Mouse (Mus musculus) frontal cortex, postnatal 10 days (tissue): Measurements from ENCODE around the gene Arg1.

Experiments
- DNase-seq, 2 experiments: peaks; one replicate each; pipeline ENCODE4 v3.0.0; 2022; ENCODE audit warnings: low spot score in 2 of 2, mixed read lengths in 1 of 2

Arg1 gene

GRCm38 (mm10) chr10:24912576-24912975 lies 14.7 kb downstream of the Arg1 start:
- no peak for DNase-seq

- no peak for DNase-seq
These were observed 16.1 kb downstream of the Arg1 start for GRCm38 (mm10) chr10:24911199-24911598.

- DNase-seq = no peak
These were observed 21.7 kb downstream of the Arg1 start for GRCm38 (mm10) chr10:24905627-24906026.

DNA sequence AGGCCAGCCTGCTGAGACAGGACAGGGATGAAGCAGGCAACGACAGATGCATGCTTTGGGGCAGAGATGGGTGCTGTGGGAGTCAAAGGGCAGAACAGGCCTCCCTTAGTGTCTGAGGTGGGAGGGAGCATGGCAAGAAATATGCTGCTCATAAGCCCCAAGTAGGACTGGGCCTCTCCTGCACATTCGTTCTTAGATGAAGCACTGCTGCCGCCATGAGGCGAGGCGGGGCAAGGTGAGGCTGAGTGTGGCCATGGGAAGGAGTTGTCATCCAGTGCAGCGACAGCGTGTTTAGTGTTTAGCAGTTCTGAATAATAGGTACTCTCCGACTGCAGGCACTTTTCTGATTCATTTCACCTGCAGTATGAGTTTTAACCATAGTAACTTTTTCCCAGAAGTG lies 31.4 kb downstream of the Arg1 start:
- peak in 1 of 2 experiments; percentile 25 for DNase-seq

- no peak for DNase-seq
These were observed 38.9 kb downstream of the Arg1 start for GRCm38 (mm10) chr10:24888343-24888742.

- DNase-seq = no peak
These were observed 41.3 kb downstream of the Arg1 start for GRCm38 (mm10) chr10:24886008-24886407.

DNA sequence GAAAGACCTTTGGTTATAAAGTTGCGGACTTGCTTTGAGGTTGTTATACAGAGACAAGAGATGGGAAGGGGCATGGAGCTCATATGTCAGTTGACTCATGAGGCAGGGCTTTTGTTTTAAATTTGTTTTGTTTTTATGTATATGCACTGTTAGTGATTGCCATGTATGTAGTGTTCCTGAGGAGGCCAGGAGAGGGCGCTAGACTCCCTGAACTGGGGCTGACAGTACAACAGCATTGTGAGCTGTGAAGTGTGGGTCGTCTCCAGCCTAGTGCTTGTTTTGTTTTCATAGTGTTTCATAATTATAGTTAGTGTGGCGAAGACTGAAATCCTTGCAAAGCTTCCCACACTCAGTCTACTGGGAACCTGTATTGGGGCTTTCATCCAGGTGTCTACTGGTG lies 53.7 kb downstream of the Arg1 start:
- DNase-seq = no peak

- DNase-seq = peak; percentile 96 to 98
These were observed 57.5 kb downstream of the Arg1 start, which contains the start of gene Med23 for GRCm38 (mm10) chr10:24869760-24870290. Gene Med23 (plus strand): TSS chr10:24869986.
